Mouse (Mus musculus) megakaryocyte, embryonic 14.5 days (primary cell): ENCODE results near the gene Cyp2c29.

Experiments
- FLI1 ChIP-seq: IDR thresholded peaks from 2 replicates; pipeline ENCODE4 v1.6.1; 2012; ENCODE audit warnings: low read length, inconsistent platforms, mixed read lengths
- GATA1 ChIP-seq: IDR thresholded peaks from 3 replicates; pipeline ENCODE4 v1.6.1; 2012; ENCODE audit warnings: mixed read lengths, low read length, inconsistent platforms, borderline replicate concordance

GRCm38 (mm10) chr19:39285637-39286036 lies 16.4 kb downstream of the Cyp2c29 start:
- TF ChIP-seq GATA1 = no peak
- TF ChIP-seq FLI1 = no peak
